15 mouse cellular contexts compared by ENCODE assay signal in genomic region chr6:133553533-133553932, GRCm38 (mm10).
"Had no signal": no experiment of that assay in that cellular context is flagged by ENCODE, and none has a peak within 500 bp of the region (broad histone marks: within the 10 kb centered on the region; RNA-seq: fewer than 3 reads in every experiment).

No protein-coding gene starts in this region.

- H3K9me3 ChIP-seq: liver, embryonic 15.5 days; midbrain, embryonic 12.5 days had no signal

- H3K9ac ChIP-seq: limb, embryonic 12.5 days; liver, embryonic 15.5 days; midbrain, embryonic 12.5 days; neural tube, embryonic 13.5 days had no signal

- ATAC-seq: midbrain, embryonic 16.5 days had no signal

- H3K4me3 ChIP-seq: layer of hippocampus, adult 2 months; limb, embryonic 12.5 days; liver, embryonic 15.5 days; midbrain, embryonic 12.5 days; neural tube, embryonic 13.5 days had no signal

- H3K36me3 ChIP-seq: limb, embryonic 12.5 days; liver, embryonic 15.5 days; midbrain, embryonic 12.5 days; neural tube, embryonic 13.5 days had no signal

- H3K27me3 ChIP-seq: limb, embryonic 12.5 days; liver, embryonic 15.5 days; midbrain, embryonic 12.5 days; neural tube, embryonic 13.5 days had no signal

- DNase-seq: kidney, adult 2 months; kidney, postnatal 36 days; liver; lung, adult 2 months; lung, postnatal 10 days; right cerebral cortex, postnatal 14 days; thymus, postnatal 4 days had no signal

- H3K27ac ChIP-seq: kidney, postnatal 0 days; layer of hippocampus, adult 2 months; limb, embryonic 12.5 days; liver, embryonic 15.5 days; macrophage; midbrain, embryonic 12.5 days; neural tube, embryonic 13.5 days had no signal

- H3K4me2 ChIP-seq: limb, embryonic 12.5 days; liver, embryonic 15.5 days; midbrain, embryonic 12.5 days; neural tube, embryonic 13.5 days had no signal

- H3K4me1 ChIP-seq: limb, embryonic 12.5 days; liver, embryonic 15.5 days; midbrain, embryonic 12.5 days; neural tube, embryonic 13.5 days had no signal
